Mouse (Mus musculus): Measurements from ENCODE around the gene Fam174b. TPM values are rescaled to one million over a fixed set of nuclear protein-coding genes. Genes with fewer than 3 reads are reported as not detected.

The Fam174b gene
- polyA plus RNA-seq (2014; fragmentation: Illumina TruSeq; extraction: RNeasy Lipid Tissue Mini Kit (QIAGEN cat#74804); ENCODE audit: low read depth, low replicate concordance), result 59.0 TPM

DNA sequence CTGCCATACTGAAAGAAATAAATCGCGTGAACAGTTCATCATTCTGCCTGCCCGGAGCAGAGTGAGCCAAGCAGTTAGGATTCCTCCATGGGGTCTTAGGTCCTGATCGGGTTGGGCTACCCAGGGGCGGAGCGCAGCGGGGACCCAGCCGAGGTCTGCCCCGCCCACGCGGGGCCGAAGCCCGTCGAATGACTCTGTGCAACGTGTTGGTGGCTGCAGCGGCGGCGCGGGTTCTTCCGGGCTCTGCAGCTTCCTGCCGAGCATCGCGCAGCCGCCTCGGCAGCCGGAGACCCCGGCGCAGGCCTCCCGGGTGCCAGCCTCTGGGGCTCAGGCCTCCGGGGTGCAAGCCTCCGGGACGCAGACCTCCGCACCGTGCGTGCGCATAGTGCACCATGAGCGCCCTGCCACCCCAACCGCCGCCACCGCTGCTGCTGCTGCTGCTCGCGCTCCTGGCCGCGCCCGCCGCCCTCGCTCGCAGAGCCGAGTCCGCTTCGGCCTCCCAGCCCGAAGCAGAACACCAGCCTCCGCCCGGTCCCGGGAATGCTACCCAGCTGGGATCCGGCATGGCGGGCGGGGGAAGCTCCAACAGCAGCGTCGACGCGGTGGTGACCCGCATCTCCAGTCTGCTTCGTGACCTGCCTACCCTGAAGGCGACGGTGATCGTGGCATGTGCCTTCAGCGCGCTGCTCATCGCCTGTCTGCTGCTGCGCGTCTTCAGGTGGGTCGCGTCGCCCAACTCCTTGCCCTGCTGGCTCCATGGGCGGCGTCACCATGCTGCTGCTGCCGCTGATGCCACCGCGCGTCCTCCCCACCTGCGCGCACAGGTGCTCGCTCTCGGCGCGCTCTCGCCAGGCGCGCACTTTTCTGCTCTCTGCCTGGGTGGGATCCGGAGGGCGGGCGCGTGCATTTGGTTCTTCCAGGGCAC is at the start of gene Fam174b:
TSS of gene Fam174b (plus strand) at position 192 of the 925 bp plus-strand sequence.

Other genes starting within 250 kb of the Fam174b start
- 52.3 TPM for gene Chd2, start 198.5 kb upstream of the Fam174b start, polyA plus RNA-seq (2014; fragmentation: Illumina TruSeq; extraction: RNeasy Lipid Tissue Mini Kit (QIAGEN cat#74804); ENCODE audit: low read depth, low replicate concordance)

Data from sigmoid colon, adult 10 weeks (tissue).